ENCODE assay signal across 8 mouse cellular contexts in the genomic region with DNA sequence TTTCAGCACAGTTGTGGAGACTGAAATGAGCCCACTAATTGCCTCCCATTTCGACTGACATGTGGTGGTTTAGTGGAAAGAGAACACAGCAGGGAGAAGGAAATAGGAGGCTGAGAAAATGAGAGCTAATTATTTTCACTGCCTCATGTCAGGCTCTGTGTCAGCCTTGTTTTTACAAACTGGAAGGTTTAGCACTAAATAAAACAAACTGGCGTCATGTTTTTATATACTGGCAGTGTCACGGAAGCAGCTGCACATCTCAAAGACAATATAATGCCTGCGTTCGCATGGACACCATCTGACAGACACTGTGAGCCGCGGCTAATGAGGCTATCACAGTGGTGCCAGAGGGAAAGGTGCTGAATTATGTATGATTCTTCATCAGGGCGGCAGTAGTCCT. TPM values are rescaled to one million over a fixed set of nuclear protein-coding genes. Genes with fewer than 3 reads are reported as not detected.
DNase-seq lines count a peak whose midpoint lies in the region.

No protein-coding gene starts in this region.

- DNase-seq in left cerebral cortex, postnatal 25 days (ENCODE audit: low spot score in 2 of 2): peak; percentile 19 to 37
- no peak for DNase-seq in left cerebral cortex, postnatal 36 days (ENCODE audit: low spot score in 2 of 2)
- DNase-seq in forelimb bud, embryonic 11.5 days (ENCODE audit: low read depth, low spot score): peak; percentile 59
- peak; percentile 63 for DNase-seq in mesoderm, embryonic 11.5 days (ENCODE audit: low read depth, low spot score)
- peak; percentile 9 for DNase-seq in right cerebral cortex, postnatal 25 days
- no peak for DNase-seq in heart, adult 18-20 months
- no peak for DNase-seq in spleen, postnatal 4 days (ENCODE audit: low spot score in 2 of 2)
- DNase-seq in gastrocnemius, postnatal 10 days: no peak

- intact Hi-C loops in left cerebral cortex, postnatal 25 days (cut with DNase I): no loop called here
- intact Hi-C loops in left cerebral cortex, postnatal 36 days (cut with DNase I): no loop called here

RNA-seq across cellular contexts. Expression of gene Cdca7, which starts 49.2 kb away (rescaled TPM):
- 1 to 10 TPM; 3.4 to 5.0 TPM for total RNA-seq in left cerebral cortex, postnatal 25 days (2021)
- 1 to 10 TPM; 5.1 TPM for total RNA-seq in left cerebral cortex, postnatal 36 days (2021)
- 1 to 10 TPM; 1.7 to 2.0 TPM for total RNA-seq in heart, adult 18-20 months (2021)
- total RNA-seq in gastrocnemius, postnatal 10 days (2021): 1 to 10 TPM; 5.0 to 7.1 TPM

Comparison
In these comparisons a context has a peak if more than half of its experiments do, and no peak if none do; other contexts are left out.
1. DNase-seq: peak in left cerebral cortex, postnatal 25 days (2 of 2), forelimb bud, embryonic 11.5 days (single experiment), mesoderm, embryonic 11.5 days (single experiment) and right cerebral cortex, postnatal 25 days (single experiment); none in left cerebral cortex, postnatal 36 days (0 of 2), heart, adult 18-20 months (0 of 2), spleen, postnatal 4 days (0 of 2) and gastrocnemius, postnatal 10 days (single experiment).